Mouse (Mus musculus): ENCODE data around the gene Ifngr2. TPM values are rescaled to one million over a fixed set of nuclear protein-coding genes. Genes with fewer than 3 reads are reported as not detected.

Ifngr2 gene
- total and polyA plus RNA-seq, 2 experiments: 7.3 to 8.2 TPM

DNA sequence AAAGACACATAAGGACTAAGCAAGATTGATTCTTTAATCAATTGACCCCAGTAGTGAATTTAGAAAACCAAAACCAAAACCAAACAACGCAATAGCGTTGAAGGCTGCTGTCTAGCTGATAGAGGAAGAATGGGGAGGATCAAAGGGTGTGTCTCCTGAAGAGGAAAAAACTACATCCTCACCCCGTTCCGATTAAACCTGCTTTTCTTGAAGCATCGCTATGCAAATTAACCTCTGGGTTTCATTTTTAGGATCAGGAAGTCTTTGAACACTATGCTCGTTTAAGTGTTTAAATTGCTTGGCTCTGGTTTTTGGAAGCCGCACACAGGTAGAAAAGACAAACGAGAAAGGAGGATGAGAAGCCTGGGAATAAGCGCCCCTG is 49.5 kb downstream of the Ifngr2 start:
- peaks cover 31% of the 10 kb centered on the region for H3K79me2 ChIP-seq (ENCODE audit: control insufficient read depth, insufficient read depth, low read length)
- no peak overlapping the region for H3K27ac ChIP-seq (replicated peaks; ENCODE audit: insufficient read depth, low read depth, low read length)
- WGBS: 21% methylated on average over 9 of the region's 9 CpGs
- peak; percentile 13 for DNase-seq (ENCODE audit: extremely low read depth, low read depth, low spot score)
- H3K9ac ChIP-seq (ENCODE audit: low read depth, low read length): peak overlapping the region; percentile 80; the same call in 1 of the 2 replicates
- TF ChIP-seq CTCF (IDR thresholded peaks at IDR 0.05; ENCODE audit: low read depth, low read length): no peak
- no peak for TF ChIP-seq POLR2A (IDR thresholded peaks at IDR 0.05; ENCODE audit: extremely low read depth, insufficient read depth, low read length)
- no peak overlapping the region for H3K4me3 ChIP-seq (ENCODE audit: insufficient read depth, low read depth, low read length)
- H3K27me3 ChIP-seq (ENCODE audit: control insufficient read depth, insufficient read depth, low read length): no peaks in the 10 kb centered on the region
- no peaks in the 10 kb centered on the region for H3K36me3 ChIP-seq (ENCODE audit: control insufficient read depth, insufficient read depth, low read length)
- peaks cover 7% of the 10 kb centered on the region for H3K4me1 ChIP-seq (ENCODE audit: control insufficient read depth, insufficient read depth, low read length)

DNA sequence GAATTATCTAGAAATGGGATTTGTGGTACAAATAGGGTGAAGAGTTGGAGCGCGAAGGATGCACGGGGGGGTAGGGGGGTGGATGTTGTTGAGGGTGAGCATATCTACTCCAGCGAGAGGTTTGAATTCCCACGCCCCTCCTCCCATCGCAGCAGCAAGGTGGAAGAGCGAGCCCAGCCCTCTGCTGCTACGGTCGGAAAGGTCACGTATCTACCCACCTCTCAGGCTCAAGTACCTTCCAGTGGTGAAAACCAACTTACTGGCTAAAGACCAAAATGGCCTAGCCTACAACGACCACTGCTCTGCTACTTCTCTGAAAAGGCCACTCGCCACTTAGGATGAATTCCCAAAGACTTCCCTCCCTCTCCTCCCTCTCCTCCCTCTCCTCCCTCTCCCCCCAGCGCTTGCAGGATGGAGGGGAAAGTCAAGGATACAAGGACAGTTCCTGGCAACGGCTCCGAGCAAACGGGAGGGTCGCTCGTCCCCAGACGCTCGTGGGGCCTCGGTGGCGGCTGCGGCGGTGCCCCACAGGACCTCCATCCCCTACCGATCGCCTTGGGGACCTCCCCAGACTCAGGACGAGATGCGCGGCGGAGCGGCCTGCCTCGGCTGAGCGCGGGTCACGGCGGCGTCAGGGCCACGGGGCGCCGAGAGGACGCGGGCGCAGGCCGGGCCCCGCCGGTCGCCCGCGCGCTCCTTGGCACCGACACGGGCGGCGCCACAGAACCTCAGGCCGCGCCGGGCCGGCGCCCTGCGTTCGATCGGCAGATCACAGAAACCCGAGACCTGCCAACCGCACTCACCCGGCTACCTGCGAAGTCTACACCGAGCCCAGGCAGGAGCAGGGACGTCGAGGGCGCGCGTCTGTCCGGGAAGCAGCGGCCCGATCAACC is 50.2 kb downstream of the Ifngr2 start:
- no peak for DNase-seq (ENCODE audit: extremely low read depth, low read depth, low spot score)
- Histone ChIP-seq H3K27ac (replicated peaks; ENCODE audit: insufficient read depth, low read depth, low read length) (peak overlapping the region; percentile 60), H3K4me3 (ENCODE audit: insufficient read depth, low read depth, low read length) (peak overlapping the region; percentile 85), H3K27me3 (ENCODE audit: control insufficient read depth, insufficient read depth, low read length) (no peaks in the 10 kb centered on the region), H3K36me3 (ENCODE audit: control insufficient read depth, insufficient read depth, low read length) (no peaks in the 10 kb centered on the region), H3K79me2 (ENCODE audit: control insufficient read depth, insufficient read depth, low read length) (peaks cover 25% of the 10 kb centered on the region), H3K4me1 (ENCODE audit: control insufficient read depth, insufficient read depth, low read length) (peaks cover 7% of the 10 kb centered on the region), H3K9ac (ENCODE audit: low read depth, low read length) (peak overlapping the region; percentile 80)
- 2% methylated on average over 75 of the region's 75 CpGs for WGBS
- TF ChIP-seq POLR2A (IDR thresholded peaks at IDR 0.05; ENCODE audit: extremely low read depth, insufficient read depth, low read length) (peak; percentile 47; the same call in 1 of the 2 replicates), CTCF (IDR thresholded peaks at IDR 0.05; ENCODE audit: low read depth, low read length) (no peak)

- Histone ChIP-seq H3K79me2 (ENCODE audit: control insufficient read depth, insufficient read depth, low read length) (peaks cover 19% of the 10 kb centered on the region), H3K4me3 (ENCODE audit: insufficient read depth, low read depth, low read length) (peak within 1 kb of the TSS; percentile 85), H3K4me1 (ENCODE audit: control insufficient read depth, insufficient read depth, low read length) (peaks cover 7% of the 10 kb centered on the region), H3K27me3 (ENCODE audit: control insufficient read depth, insufficient read depth, low read length) (no peaks in the 10 kb centered on the region), H3K36me3 (ENCODE audit: control insufficient read depth, insufficient read depth, low read length) (no peaks in the 10 kb centered on the region), H3K9ac (ENCODE audit: low read depth, low read length) (peak within 1 kb of the TSS; percentile 80), H3K27ac (replicated peaks; ENCODE audit: insufficient read depth, low read depth, low read length) (peak within 1 kb of the TSS; percentile 60)
- TF ChIP-seq CTCF (IDR thresholded peaks at IDR 0.05; ENCODE audit: low read depth, low read length) (no peak), POLR2A (IDR thresholded peaks at IDR 0.05; ENCODE audit: extremely low read depth, insufficient read depth, low read length) (no peak)
- WGBS: under 1% methylated on average over 34 of the region's 34 CpGs
- peak; percentile 88 for DNase-seq (ENCODE audit: extremely low read depth, low read depth, low spot score)
Observed at GRCm38 (mm10) chr16:91597672-91598010, 50.8 kb downstream of the Ifngr2 start, which contains the start of gene Tmem50b. Gene Tmem50b (minus strand): TSS chr16:91597800.

GRCm38 (mm10) chr16:91599242-91599641 is 52.4 kb downstream of the Ifngr2 start:
- no peak overlapping the region for H3K27ac ChIP-seq (replicated peaks; ENCODE audit: insufficient read depth, low read depth, low read length)
- no peaks in the 10 kb centered on the region; the same call in 1 of the 2 replicates for H3K27me3 ChIP-seq (ENCODE audit: control insufficient read depth, insufficient read depth, low read length)
- DNase-seq (ENCODE audit: extremely low read depth, low read depth, low spot score): peak; percentile 35

GRCm38 (mm10) chr16:91601081-91601480 is 54.2 kb downstream of the Ifngr2 start:
- no peak overlapping the region for H3K4me3 ChIP-seq (ENCODE audit: insufficient read depth, low read depth, low read length)

More at GRCm38 (mm10) chr16:91599242-91599641, 52.4 kb downstream of the Ifngr2 start:
- Histone ChIP-seq H3K36me3 (ENCODE audit: control insufficient read depth, insufficient read depth, low read length) (no peaks in the 10 kb centered on the region), H3K9ac (ENCODE audit: low read depth, low read length) (no peak overlapping the region), H3K4me1 (ENCODE audit: control insufficient read depth, insufficient read depth, low read length) (peaks cover 7% of the 10 kb centered on the region), H3K79me2 (ENCODE audit: control insufficient read depth, insufficient read depth, low read length) (peaks cover 14% of the 10 kb centered on the region), H3K4me3 (ENCODE audit: insufficient read depth, low read depth, low read length) (no peak overlapping the region)
- TF ChIP-seq POLR2A (IDR thresholded peaks at IDR 0.05; ENCODE audit: extremely low read depth, insufficient read depth, low read length) (no peak), CTCF (IDR thresholded peaks at IDR 0.05; ENCODE audit: low read depth, low read length) (no peak)

DNA sequence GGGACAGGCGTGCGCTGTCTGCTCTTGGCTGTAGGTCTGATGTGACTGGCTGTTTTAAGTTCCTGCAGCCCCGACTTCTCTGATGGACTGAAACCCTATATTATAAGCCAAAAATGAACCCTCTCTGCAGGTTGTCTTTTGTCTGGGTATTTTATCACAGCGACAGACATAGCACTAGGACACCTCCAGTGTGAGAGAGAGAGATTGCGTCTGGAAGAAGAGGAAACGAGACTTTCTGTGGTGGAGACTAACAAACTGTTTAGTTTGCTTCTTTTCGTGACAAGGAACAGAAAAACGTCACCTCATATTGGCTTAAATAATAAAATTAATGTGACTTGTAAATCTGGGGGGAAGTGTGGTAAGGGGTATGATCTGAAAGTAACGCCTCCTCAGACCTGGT is 54.8 kb downstream of the Ifngr2 start:
- no peaks in the 10 kb centered on the region for H3K36me3 ChIP-seq (ENCODE audit: control insufficient read depth, insufficient read depth, low read length)
- TF ChIP-seq CTCF (IDR thresholded peaks at IDR 0.05; ENCODE audit: low read depth, low read length): no peak
- no peak overlapping the region for H3K4me3 ChIP-seq (ENCODE audit: insufficient read depth, low read depth, low read length)
- H3K27ac ChIP-seq (replicated peaks; ENCODE audit: insufficient read depth, low read depth, low read length): no peak overlapping the region
- H3K27me3 ChIP-seq (ENCODE audit: control insufficient read depth, insufficient read depth, low read length): no peaks in the 10 kb centered on the region; the same call in 1 of the 2 replicates
- H3K4me1 ChIP-seq (ENCODE audit: control insufficient read depth, insufficient read depth, low read length): peaks cover 3% of the 10 kb centered on the region
- WGBS: 79% methylated on average over 9 of the region's 9 CpGs
- H3K9ac ChIP-seq (ENCODE audit: low read depth, low read length): no peak overlapping the region
- DNase-seq (ENCODE audit: extremely low read depth, low read depth, low spot score): no peak
- H3K79me2 ChIP-seq (ENCODE audit: control insufficient read depth, insufficient read depth, low read length): peaks cover 5% of the 10 kb centered on the region

More at GRCm38 (mm10) chr16:91601081-91601480, 54.2 kb downstream of the Ifngr2 start:
- peaks cover 5% of the 10 kb centered on the region for H3K79me2 ChIP-seq (ENCODE audit: control insufficient read depth, insufficient read depth, low read length)
- H3K27ac ChIP-seq (replicated peaks; ENCODE audit: insufficient read depth, low read depth, low read length): no peak overlapping the region
- DNase-seq (ENCODE audit: extremely low read depth, low read depth, low spot score): no peak
- 60% methylated on average over 4 of the region's 4 CpGs for WGBS
- no peaks in the 10 kb centered on the region; the same call in 1 of the 2 replicates for H3K27me3 ChIP-seq (ENCODE audit: control insufficient read depth, insufficient read depth, low read length)
- H3K4me1 ChIP-seq (ENCODE audit: control insufficient read depth, insufficient read depth, low read length): peaks cover 7% of the 10 kb centered on the region
- H3K9ac ChIP-seq (ENCODE audit: low read depth, low read length): no peak overlapping the region
- TF ChIP-seq POLR2A (IDR thresholded peaks at IDR 0.05; ENCODE audit: extremely low read depth, insufficient read depth, low read length) (no peak), CTCF (IDR thresholded peaks at IDR 0.05; ENCODE audit: low read depth, low read length) (no peak)
- H3K36me3 ChIP-seq (ENCODE audit: control insufficient read depth, insufficient read depth, low read length): no peaks in the 10 kb centered on the region

Measured in liver, adult 2 months (tissue).